Mouse (Mus musculus) gastrocnemius, adult 18-20 months (tissue): ENCODE data around the gene Itgb1bp1. TPM values are rescaled to one million over a fixed set of nuclear protein-coding genes. Genes with fewer than 3 reads are reported as not detected.

Experiments used
- DNase-seq: peaks from one replicate; pipeline ENCODE4 v3.0.0; 2021; ENCODE audit warnings: low spot score
- total RNA-seq, 2 experiments: library from RNA; stranded (reverse); gene quantifications; 2 replicates each; pipeline ENCODE4 v1.2.3; 2021

Gene Itgb1bp1
- total RNA-seq, 2 experiments from 2014 or later: 37.8 to 38.8 TPM

DNA sequence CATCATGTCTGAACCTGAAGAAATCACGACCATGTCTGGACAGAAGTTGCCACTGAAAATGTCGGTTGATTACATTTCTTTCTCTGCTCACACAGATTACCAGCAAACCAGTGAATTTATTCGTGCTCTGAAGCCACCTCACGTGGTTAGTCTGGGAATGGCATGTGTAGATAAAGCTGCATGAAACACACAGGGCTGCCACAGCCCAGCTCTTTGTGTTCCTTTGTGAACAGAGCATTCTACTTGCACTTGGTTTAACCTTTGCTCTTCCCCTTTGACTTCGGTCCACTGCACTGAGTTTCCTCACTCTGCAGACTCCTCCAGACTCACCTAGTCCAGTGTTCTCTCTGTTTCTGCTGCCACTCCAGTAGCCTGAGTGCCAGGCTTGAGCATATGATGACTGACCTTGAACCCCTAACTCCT lies 16.3 kb upstream of the Itgb1bp1 start:
- DNase-seq: no peak

DNA sequence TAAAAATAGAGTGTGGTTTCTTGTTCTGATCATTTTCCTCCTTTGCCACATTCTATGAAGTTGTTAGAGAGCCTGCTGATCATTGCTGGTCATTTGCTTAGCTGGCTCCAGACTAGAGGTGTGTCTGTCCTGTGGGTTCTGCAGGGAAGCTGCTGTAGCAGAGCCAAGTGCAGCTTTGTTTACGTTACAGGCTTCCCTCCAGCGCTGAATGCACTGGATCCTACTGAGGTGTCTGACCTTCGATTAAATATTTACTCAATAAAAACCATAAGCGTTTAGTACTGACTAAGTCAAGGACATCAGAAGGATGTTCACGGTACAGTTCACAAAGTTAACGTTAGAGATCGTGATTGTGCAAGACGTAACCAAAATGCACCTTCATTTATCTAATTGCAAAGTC lies 15.8 kb upstream of the Itgb1bp1 start:
- DNase-seq: no peak

DNA sequence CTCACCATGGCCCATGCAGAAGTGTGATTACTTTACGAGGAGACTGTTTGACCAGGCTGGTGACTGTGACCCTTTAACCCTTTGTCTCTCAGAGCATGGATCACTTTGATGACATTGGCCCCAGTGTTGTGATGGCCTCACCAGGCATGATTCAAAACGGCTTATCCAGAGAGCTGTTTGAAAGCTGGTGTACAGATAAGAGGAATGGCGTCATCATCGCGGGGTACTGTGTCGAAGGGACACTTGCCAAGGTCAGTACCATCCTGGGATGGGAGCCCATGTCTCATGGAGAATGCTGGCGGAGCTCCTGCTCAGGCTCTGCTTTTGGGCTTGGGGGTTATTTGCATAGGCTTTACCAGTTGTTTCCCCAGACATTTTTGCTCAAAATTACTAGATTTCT lies 15.2 kb upstream of the Itgb1bp1 start:
- DNase-seq: no peak

DNA sequence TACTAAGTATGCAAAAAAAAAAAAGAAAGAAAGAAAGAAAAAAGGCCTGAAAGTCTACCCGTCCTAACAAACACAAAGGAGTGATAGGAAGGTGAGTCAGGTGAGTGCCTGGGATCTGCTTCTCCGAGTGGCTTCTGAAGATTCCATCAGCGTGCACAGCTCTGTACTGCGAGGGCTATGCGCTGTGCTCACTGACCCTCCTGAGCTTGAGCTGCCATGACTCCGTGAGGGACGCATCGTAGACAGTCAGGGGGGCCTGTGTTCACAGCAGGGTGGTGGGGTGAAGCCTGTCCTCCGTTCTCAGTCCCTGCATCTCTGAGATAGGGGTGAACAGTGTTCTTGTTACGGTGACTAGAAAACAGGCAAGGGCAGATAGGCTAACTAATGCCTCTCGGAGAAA lies 12.8 kb upstream of the Itgb1bp1 start:
- DNase-seq: no peak

DNA sequence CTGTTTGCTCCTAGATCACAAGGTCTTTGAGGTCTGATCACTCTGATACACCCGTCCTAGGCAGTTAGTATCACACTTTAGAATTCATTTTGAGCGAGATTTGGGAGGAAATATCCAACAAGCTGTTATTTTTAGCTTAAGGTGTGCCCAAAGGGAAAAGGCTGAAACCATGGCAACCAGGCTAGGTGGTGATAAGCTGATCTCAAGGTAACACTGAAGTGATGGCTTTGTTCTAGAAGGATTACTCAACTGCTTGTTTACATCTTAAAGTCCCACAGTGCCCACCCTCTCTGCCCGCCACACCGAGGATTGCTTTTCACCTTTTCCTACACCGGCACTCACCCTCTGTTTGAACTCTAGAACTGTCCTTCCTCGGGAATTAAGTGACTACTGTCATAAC lies 3.6 kb upstream of the Itgb1bp1 start:
- no peak for DNase-seq

DNA sequence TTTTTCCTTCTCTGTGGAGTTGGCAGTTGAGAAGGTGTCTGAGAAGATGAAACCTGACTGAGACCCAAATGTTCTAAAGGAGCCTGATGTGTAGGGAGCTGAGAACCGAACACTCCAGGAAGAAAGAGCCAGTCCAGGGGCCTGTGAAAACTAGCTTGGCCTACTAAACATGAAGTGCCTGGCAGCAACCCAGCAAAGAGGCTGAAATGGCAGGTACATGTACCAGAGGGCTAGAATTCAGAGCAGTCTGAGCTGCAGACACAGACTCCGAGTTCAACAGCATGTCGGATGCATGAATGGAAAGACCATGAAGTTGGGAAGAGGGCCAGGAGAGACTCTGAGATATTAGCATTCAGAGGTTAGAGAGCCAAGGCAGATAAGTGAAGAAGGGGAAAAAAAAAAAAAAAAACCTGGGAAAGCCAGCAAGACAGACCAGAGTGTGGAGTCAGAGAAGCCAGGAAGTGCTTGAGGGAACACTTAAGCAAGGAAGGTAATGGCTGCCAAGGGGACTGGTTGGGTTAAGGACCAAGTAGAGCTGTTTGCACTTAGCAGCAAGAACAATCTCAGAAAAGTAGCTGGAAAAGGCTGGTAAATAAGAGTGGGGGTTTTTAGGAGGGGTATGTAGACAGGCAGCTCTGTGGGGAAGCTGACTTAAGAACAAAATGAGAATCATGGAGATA lies 2.8 kb upstream of the Itgb1bp1 start:
- no peak for DNase-seq

DNA sequence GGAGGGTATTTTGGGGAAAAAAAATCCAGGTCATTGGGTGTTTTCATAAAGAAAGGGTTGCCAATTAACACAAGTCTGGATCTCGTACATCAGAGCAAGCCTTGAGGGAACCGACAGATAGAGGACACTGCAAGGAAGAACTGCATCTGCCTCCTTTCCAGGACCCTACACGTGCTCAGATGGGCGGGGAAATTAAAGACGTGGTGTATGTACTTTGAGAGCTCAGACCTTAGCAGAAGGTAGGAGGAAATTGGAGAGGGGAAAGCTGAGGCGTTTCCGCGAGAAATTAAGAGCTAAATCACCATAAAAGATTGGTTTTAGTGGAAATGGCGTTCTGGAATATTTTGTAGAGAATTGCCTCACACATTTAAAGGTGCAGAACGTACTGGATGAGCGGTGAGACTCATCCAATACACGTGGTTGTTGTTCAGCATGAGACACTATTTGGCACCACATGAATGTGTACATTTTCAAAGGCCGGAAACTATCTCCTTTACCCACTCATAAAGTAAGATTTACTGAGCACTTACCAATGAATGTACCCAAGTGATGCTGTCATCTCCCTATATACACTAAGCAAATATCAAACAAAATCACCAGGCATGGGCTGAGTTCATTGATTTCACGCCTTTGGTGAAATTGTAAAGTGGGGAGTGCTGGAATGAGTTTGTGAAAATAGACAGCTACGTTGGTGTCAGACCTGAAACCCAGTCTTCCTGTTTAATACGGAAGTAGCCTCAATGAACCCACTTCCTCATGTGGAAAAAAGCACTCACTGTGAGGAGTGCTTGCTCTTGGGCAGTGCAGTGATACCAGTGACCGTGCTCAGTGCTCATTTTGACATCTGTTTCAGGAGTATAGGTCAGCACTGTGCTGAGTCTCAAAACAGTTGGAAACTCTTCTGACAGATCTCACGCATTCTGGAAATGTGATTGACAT lies 897 bp upstream of the Itgb1bp1 start:
- no peak for DNase-seq

DNA sequence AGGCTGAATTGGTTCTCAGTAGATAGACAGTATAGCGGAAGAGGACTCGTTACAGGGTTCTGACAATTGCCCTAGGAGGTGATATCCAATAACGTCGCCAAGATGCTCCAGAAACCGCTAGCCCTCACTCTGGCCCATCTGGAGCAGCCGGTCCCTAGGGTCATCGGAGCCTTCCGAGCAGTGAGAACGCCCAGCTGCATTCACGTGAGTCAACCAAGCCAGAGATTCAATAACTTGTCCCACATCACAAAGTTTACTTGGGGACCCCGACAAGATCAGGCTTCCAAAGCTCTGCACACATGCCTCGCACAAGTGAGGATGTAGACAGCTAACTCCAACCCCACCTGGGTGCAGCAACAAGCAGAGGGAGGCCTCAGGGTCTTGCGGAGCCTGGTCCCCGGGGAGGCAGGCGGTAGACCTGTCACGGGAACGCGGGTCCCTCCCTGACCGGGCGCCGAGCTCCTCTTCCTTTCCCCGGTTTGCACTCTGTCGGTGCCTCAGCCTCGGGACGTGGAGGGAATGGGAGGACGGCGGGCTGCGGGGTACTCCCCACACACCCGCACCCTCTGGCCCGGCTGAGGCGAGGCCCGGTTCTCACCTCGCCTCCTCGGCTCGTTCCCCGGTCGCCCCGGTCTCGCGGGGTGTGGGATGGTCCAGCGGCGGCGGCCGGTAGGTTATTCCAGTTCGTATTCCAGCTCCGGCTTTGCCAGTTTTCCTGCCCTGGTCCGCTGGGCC lies 409 bp downstream of the Itgb1bp1 start:
- DNase-seq: no peak

DNA sequence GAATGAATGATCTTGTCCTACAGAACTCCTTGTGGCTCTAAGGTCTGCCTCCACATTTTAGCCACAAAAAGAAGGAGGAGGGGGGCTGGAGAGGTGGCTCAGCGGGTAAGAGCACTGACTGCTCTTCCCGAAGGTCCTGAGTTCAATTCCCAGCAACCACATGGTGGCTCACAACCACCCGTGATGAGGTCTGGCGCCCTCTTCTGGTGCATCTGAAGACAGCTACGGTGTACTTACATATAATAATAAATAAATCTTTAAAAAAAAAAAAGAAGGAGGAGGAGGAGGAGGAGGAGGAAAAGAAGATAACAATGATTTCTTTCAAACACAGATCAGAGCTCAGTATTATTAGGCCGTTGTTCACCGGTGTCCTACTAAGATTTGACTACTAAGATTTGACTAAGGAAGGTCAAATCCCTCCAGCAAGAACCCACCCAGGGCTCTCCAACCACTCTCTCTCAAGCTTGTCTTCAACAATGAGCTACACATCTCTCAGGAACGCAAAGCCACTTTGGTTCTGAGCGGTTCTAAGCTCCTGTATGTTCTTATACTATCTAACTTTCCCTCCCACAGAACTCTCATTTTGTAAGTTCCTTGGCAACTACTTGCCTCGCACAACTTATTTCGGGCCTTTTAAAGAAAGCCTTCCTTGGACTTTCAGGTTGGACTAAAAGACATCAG lies 1.2 kb downstream of the Itgb1bp1 start, which contains the start of gene Cpsf3:
Gene Cpsf3, plus strand, starts transcription at position 631 of the 681 bp plus-strand sequence.
- no peak for DNase-seq

DNA sequence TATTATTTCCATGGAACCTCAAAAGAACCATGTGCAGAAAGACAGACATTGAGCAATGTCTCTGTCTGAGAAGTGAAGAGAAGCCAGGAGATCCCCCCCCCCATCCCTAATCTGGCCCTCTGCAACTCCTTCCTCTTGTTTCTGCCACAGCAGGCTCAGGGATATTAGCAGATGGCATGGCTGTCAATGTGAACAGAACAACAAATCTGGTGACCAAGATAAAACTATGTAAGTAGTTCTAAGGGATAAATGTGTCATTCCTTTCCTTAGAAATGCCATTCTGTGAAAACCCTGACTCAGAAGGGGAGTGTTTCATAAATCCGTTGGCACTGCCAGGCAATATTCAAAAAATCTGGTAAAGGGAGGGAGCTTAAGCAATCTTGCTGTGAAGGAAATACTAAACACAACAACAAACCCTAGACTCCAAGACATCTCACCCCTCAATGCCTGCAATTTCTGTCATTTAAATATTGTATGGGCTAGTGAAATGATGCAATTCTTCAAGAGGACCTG lies 8.7 kb downstream of the Itgb1bp1 start:
- no peak for DNase-seq

DNA sequence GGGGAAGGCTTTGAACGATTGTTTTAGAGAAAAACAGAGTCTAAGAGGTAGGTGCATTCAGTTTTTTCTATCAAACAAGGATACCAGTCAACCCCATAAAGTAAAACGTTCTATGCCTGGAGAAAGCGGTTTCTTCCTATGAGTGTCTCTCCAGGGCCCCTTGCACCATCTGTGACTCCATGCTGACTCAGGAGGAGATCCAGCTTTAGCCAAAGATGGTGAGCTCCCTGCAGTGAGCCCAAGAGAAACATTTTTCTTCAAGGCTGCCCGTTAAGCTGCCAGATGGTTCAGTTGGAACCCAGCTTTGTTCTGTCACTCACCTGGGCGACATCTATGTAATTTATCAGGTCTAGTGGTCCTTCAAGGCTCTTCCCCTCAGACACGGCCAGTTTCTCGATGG lies 11.6 kb downstream of the Itgb1bp1 start:
- no peak for DNase-seq

DNA sequence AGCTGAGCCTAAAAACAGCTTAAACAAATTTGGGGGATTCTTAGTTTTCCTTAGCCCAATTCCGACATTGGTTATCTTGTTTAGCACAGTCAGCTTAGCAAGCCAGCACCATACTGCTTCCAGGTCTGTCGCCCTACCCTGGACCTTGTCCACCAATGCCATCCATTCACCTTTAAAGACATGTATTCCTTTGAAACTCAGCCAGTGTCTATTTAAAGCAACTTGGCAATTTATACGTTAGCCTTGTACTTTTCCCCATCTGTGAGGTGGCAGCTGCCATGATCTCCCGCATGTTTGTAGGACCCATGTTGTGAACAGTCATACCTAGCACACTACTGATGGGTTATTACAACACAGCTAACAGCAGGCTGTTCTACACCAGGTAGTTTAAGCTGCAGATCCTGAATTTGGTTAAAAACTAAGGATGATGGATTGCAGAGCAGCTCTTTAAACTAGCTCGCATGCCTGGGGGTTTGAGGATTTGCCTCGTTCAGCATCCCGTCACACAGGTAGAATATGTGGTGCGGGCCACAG lies 17.9 kb downstream of the Itgb1bp1 start:
- DNase-seq: no peak

DNA sequence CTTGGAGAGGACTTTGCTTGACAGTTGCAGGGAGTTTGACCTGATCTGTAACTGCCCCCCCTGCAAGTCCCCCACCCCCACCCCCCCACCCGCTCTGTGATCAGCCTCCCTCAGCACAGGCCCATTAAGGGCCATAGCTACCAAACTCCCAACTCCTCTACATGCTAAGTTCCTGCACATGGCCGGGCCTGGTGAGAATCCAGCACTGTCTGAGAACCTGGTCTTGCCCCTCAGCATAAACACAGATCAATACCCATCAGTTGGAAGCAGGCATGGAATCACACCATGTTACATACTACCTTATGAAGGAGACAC lies 19.3 kb downstream of the Itgb1bp1 start:
- DNase-seq: no peak

DNA sequence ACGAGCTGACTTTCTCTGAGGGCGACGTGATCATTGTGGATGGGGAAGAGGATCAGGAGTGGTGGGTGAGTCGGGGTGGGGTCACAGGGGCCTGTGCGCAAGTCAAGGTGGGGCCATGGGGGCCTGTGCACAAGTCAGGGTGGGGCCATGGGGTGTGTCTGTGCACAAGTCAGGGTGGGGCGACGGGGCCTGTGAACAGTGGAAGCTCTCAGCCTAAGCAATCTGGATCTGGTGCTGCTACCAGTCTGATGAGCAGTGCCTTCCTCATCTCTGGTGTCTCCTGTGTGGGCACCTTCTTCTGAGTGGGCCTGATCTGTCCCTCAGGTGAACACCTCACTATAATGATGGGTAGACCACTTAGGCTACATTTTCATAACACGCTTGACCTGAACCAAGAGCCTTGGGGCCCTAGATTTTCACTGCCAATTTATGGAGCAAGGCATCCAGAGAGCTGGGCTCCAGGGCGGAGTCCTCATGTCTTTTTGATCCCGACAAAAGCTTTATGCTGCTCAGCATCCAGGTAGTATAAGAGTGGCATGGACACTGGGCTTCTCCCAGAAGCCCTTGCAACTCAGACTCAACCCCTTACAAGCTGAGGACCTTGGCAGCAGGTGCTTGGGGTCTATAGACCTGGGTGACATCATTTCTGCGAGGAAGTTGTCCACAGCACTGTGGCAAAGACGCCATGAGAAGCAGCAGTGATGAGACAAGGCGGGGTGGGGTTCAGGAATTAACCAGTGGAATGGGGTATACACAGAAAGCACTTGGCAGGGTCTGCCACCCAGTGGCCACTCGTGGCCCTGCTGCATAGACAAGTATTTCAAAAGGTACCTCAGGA lies 19.9 kb downstream of the Itgb1bp1 start:
- DNase-seq: peak; percentile 32

DNA sequence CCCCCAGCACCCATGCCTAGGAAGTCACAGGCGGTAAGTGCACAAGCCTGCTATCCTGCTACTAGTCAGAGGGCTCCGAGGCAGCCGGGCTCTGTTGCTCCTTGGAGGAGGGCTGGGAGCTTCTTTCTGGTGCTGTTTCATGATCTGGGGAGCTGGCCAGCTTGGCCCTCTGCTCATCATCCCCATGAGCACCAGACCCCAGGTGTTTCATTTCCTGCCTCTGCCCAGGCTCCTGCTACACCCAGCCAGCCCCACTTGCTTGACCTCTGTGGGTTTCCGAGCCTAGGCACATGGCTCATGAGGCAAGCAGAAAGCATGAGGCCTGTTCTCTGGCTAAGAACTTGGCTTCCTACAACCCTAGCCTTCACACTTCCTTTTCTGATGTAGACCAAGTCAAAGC lies 20.6 kb downstream of the Itgb1bp1 start:
- DNase-seq: no peak

DNA sequence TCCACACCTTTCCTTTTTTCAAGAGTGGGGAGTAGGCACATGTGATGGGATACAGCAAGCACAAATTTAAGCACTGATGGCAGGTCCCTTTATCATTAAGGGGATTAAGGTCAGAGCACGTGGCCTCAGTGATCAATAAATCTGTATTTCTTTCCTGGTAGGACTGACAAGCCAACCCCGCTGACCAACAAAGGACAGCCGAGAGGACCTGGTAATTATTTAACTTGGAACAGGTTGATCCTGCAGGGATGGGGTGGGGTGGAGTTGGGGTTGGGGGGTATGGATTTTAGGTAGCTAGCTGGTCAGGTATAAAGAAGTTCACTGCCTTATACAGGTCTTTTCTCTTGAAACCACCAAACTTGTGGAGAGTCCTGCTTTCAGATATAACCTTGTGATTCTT lies 21.1 kb downstream of the Itgb1bp1 start:
- DNase-seq: no peak

DNA sequence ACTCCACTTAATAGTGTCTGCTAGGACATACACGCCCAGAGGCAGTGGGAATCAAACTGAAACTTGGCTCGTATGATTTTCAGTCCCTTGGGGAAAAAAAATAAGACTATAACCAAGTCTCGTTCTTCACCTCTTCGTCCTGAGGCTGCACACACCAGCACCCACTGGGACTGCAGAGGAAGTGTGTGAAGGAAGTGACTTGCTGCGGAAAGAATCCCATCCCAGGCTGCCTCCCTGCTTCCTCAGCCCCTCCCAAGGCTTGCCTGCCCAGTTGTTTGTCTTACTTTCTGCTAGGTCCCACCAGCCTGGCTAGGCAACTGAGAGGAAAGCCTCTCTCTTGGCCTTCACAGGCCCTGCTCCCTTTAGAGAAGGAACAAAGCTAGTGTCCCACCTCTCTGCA lies 21.8 kb downstream of the Itgb1bp1 start:
- DNase-seq: peak; percentile 63

DNA sequence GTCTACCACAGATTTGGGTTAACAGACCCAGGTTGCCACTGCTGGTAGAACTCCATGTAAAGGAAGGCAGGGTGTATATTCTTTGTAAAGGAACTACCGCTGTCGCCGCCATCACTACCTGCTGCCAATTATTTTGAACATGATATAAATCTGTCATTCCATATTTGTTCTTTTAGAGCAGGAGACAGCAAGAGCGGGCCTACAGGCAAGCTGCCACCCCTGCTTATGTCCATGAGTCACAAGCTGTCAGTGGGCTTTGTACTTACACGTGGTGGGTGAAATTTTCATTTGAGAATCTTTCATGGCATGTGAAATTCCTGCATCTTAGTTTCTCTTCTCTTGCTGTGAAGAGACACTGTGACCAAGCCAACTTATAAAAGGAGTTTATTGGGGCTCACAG lies 22.8 kb downstream of the Itgb1bp1 start:
- DNase-seq: no peak

DNA sequence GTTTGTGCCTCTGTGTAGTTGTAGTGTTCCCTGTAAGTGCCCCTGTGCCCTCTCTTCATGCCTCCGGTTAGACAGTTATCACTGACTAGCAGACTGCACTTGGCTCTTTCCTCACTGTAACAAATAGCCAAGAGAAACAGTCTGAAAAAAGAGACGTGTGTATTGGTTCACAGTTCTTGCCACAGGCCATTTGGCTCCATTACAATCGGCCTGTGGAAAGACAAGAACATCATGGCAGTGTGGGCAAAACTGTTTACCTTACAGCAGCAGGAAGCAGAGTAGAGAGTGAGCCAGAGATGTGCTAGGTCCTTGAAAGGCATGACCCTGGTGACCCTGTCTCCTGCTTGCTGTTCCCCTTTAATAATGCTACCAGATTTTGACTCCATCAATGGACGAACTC lies 24.6 kb downstream of the Itgb1bp1 start:
- no peak for DNase-seq
